8 mouse cellular contexts compared by ENCODE assay signal in genomic region chr10:81382039-81382438, GRCm38 (mm10). TPM values are rescaled to one million over a fixed set of nuclear protein-coding genes. Genes with fewer than 3 reads are reported as not detected.
DNase-seq lines count a peak whose midpoint lies in the region; ATAC-seq lines count a peak whose summit lies in the region.

No protein-coding gene starts in this region.

- 92% methylated on average over 5 of the region's 5 CpGs for WGBS in hindbrain, embryonic 13.5 days
- WGBS in hindbrain, embryonic 14.5 days, result 88% methylated on average over 5 of the region's 5 CpGs

- peaks cover 13% of the 10 kb centered on the region for H3K36me3 ChIP-seq in hindbrain, embryonic 13.5 days
- H3K36me3 ChIP-seq in hindbrain, embryonic 14.5 days (replicated peaks; ENCODE audit: control insufficient read depth, insufficient read depth), result peaks cover 10% of the 10 kb centered on the region

- intact Hi-C loops in left cerebral cortex, postnatal 14 days (cut with DNase I), result no loop called here

- peak overlapping the region; percentile 39; the same call in 1 of the 2 replicates for H3K9ac ChIP-seq in hindbrain, embryonic 13.5 days
- no peak overlapping the region for H3K9ac ChIP-seq in hindbrain, embryonic 14.5 days

- DNase-seq in hindbrain, embryonic 14.5 days (ENCODE audit: low spot score), result no peak
- DNase-seq in NIH3T3 (ENCODE audit: low read depth), result peak; percentile 59
- peak; percentile 64 for DNase-seq in lung, postnatal 25 days (ENCODE audit: low spot score)
- no peak for DNase-seq in left cerebral cortex, postnatal 14 days (ENCODE audit: low spot score in 2 of 2)
- no peak for DNase-seq in ovary, postnatal 10 days (ENCODE audit: low spot score)
- DNase-seq in testis, postnatal 10 days (ENCODE audit: low spot score), result no peak

- H3K4me1 ChIP-seq in hindbrain, embryonic 13.5 days (replicated peaks), result peaks cover 32% of the 10 kb centered on the region
- H3K4me1 ChIP-seq in hindbrain, embryonic 14.5 days (replicated peaks; ENCODE audit: control insufficient read depth, insufficient read depth, low read length), result peaks cover 20% of the 10 kb centered on the region

- H3K9me3 ChIP-seq in hindbrain, embryonic 13.5 days, result no peaks in the 10 kb centered on the region
- H3K9me3 ChIP-seq in hindbrain, embryonic 14.5 days (ENCODE audit: control insufficient read depth, low read length), result no peaks in the 10 kb centered on the region

- H3K4me2 ChIP-seq in hindbrain, embryonic 13.5 days, result no peak overlapping the region
- no peak overlapping the region for H3K4me2 ChIP-seq in hindbrain, embryonic 14.5 days (replicated peaks)

- 0 out of 2 replicates have a peak overlapping the region, but pooled peaks have one; percentile 5 for H3K27ac ChIP-seq in hindbrain, embryonic 13.5 days
- no peak overlapping the region for H3K27ac ChIP-seq in hindbrain, embryonic 14.5 days

- no peaks in the 10 kb centered on the region for H3K27me3 ChIP-seq in hindbrain, embryonic 13.5 days
- H3K27me3 ChIP-seq in hindbrain, embryonic 14.5 days (ENCODE audit: control insufficient read depth, insufficient read depth, low read length), result no peaks in the 10 kb centered on the region

- no peak overlapping the region for H3K4me3 ChIP-seq in hindbrain, embryonic 13.5 days
- H3K4me3 ChIP-seq in hindbrain, embryonic 14.5 days (replicated peaks; ENCODE audit: low read length), result no peak overlapping the region

- no peak for ATAC-seq in hindbrain, embryonic 13.5 days (ENCODE audit: low FRiP score)
- no peak for ATAC-seq in hindbrain, embryonic 14.5 days (ENCODE audit: low FRiP score)
- ATAC-seq in erythroid progenitor cell, adult 5-6 weeks (replicated peaks; ENCODE audit: low FRiP score, poor library complexity, severe bottlenecking), result peak; percentile 67

RNA-seq across cellular contexts. Expression of gene Dohh, which starts 2.2 kb away (rescaled TPM):
- polyA plus RNA-seq in hindbrain, embryonic 13.5 days (2015; fragmentation: Nextera tagmentation; extraction: Ambion mirVana), result 72.1 and 74.8 TPM in 2 replicates
- 68.9 TPM in 2 replicates for polyA plus RNA-seq in hindbrain, embryonic 14.5 days (2014; fragmentation: Nextera tagmentation; extraction: Ambion mirVana)
- 8.8 TPM in 1 of 2 replicates, not detected in the other for total RNA-seq in erythroid progenitor cell, adult 5-6 weeks (2015; ENCODE audit: low replicate concordance)
- total RNA-seq in erythroid progenitor cell, adult 5-6 weeks (2017; ENCODE audit: low replicate concordance), result 4.0 and 17.2 TPM in 2 replicates
- total RNA-seq in left cerebral cortex, postnatal 14 days (2021), result 10 to 100 TPM; 82.4 to 88.6 TPM

RNA-seq across cellular contexts. Expression of gene Gm48551, which starts 2.2 kb away (rescaled TPM):
- polyA plus RNA-seq in hindbrain, embryonic 13.5 days (2015; fragmentation: Nextera tagmentation; extraction: Ambion mirVana), result 6.5 and 8.1 TPM in 2 replicates
- 5.5 and 5.7 TPM in 2 replicates for polyA plus RNA-seq in hindbrain, embryonic 14.5 days (2014; fragmentation: Nextera tagmentation; extraction: Ambion mirVana)
- total RNA-seq in erythroid progenitor cell, adult 5-6 weeks (2015; ENCODE audit: low replicate concordance), result 2.1 and 4.3 TPM in 2 replicates
- not detected in 2 replicates for total RNA-seq in erythroid progenitor cell, adult 5-6 weeks (2017; ENCODE audit: low replicate concordance)
- 1 to 10 TPM; 2.4 to 3.2 TPM for total RNA-seq in left cerebral cortex, postnatal 14 days (2021)

RNA-seq across cellular contexts. Expression of gene Fzr1, which starts 3.7 kb away (rescaled TPM):
- polyA plus RNA-seq in hindbrain, embryonic 13.5 days (2015; fragmentation: Nextera tagmentation; extraction: Ambion mirVana), result 121 and 126 TPM in 2 replicates
- polyA plus RNA-seq in hindbrain, embryonic 14.5 days (2014; fragmentation: Nextera tagmentation; extraction: Ambion mirVana), result 119 and 125 TPM in 2 replicates
- 235 and 246 TPM in 2 replicates for total RNA-seq in erythroid progenitor cell, adult 5-6 weeks (2015; ENCODE audit: low replicate concordance)
- 247 and 266 TPM in 2 replicates for total RNA-seq in erythroid progenitor cell, adult 5-6 weeks (2017; ENCODE audit: low replicate concordance)
- total RNA-seq in left cerebral cortex, postnatal 14 days (2021), result 10 to 100 TPM; 74.8 to 80.3 TPM

RNA-seq across cellular contexts. Expression of gene Gm48552, which starts 6.8 kb away (rescaled TPM):
- 2.0 and 2.3 TPM in 2 replicates for polyA plus RNA-seq in hindbrain, embryonic 13.5 days (2015; fragmentation: Nextera tagmentation; extraction: Ambion mirVana)
- polyA plus RNA-seq in hindbrain, embryonic 14.5 days (2014; fragmentation: Nextera tagmentation; extraction: Ambion mirVana), result 1.9 and 2.2 TPM in 2 replicates
- total RNA-seq in erythroid progenitor cell, adult 5-6 weeks (2015; ENCODE audit: low replicate concordance), result not detected in 2 replicates
- not detected in 2 replicates for total RNA-seq in erythroid progenitor cell, adult 5-6 weeks (2017; ENCODE audit: low replicate concordance)
- 1 to 10 TPM; 2.8 to 4.7 TPM for total RNA-seq in left cerebral cortex, postnatal 14 days (2021)

RNA-seq across cellular contexts. Expression of gene Smim24, which starts 10.8 kb away (rescaled TPM):
- polyA plus RNA-seq in hindbrain, embryonic 13.5 days (2015; fragmentation: Nextera tagmentation; extraction: Ambion mirVana), result 1.8 TPM in 2 replicates
- polyA plus RNA-seq in hindbrain, embryonic 14.5 days (2014; fragmentation: Nextera tagmentation; extraction: Ambion mirVana), result 0.84 and 1.3 TPM in 2 replicates
- total RNA-seq in erythroid progenitor cell, adult 5-6 weeks (2015; ENCODE audit: low replicate concordance), result 5.4 and 7.5 TPM in 2 replicates
- total RNA-seq in erythroid progenitor cell, adult 5-6 weeks (2017; ENCODE audit: low replicate concordance), result 4.2 TPM in 1 of 2 replicates, not detected in the other
- 1 to 10 TPM; 1.8 to 1.9 TPM for total RNA-seq in left cerebral cortex, postnatal 14 days (2021)

Comparison
In these comparisons a context has a peak if more than half of its experiments do, and no peak if none do; other contexts are left out.
1. DNase-seq: peak in NIH3T3 (single experiment) and lung, postnatal 25 days (single experiment); none in hindbrain, embryonic 14.5 days (single experiment), left cerebral cortex, postnatal 14 days (0 of 2), ovary, postnatal 10 days (single experiment) and testis, postnatal 10 days (single experiment).
2. RNA of gene Dohh, which starts 2.2 kb away (total RNA-seq): 82.4 to 88.6 TPM in left cerebral cortex, postnatal 14 days; 4.0 to 17.2 TPM in erythroid progenitor cell, adult 5-6 weeks; every median in the first group is over 4 times any median in the second.